Mouse (Mus musculus) gonadal fat pad, adult 2 months (tissue): ENCODE measurements around the gene Eps8. TPM values are rescaled to one million over a fixed set of nuclear protein-coding genes. Genes with fewer than 3 reads are reported as not detected.

Experiments used
- DNase-seq: peaks from one replicate; pipeline ENCODE4 v3.0.0-alpha.2; 2012; ENCODE audit warnings: low read depth
- polyA plus RNA-seq: library from polyadenylated mRNA; depleted of rRNA; stranded (reverse); fragments of >200 nt; gene quantifications from 2 replicates; pipeline ENCODE4 v1.2.3, GENCODE M21; 2012

The Eps8 gene
- polyA plus RNA-seq, 1 experiment: 13.8 TPM

DNA sequence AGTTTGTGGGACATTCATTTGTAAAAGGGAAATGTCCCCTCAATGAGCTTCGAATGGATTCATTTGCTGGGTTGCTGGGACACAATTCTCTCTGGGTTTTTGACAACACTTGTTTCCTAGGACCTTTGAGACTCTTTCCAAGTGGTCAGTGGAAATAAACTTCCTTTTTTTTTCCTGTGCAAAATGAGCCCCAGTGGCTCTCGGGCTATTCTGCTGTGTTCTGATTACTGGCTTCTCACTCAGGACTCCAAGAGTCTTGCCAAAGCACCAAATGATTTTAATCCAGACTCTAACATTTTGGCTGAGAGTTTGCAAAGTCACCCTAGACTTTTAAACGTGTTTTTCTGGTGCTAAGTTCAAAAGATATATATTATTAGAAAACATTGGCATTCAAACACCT, 10.3 kb upstream of the Eps8 start:
- no peak for DNase-seq

DNA sequence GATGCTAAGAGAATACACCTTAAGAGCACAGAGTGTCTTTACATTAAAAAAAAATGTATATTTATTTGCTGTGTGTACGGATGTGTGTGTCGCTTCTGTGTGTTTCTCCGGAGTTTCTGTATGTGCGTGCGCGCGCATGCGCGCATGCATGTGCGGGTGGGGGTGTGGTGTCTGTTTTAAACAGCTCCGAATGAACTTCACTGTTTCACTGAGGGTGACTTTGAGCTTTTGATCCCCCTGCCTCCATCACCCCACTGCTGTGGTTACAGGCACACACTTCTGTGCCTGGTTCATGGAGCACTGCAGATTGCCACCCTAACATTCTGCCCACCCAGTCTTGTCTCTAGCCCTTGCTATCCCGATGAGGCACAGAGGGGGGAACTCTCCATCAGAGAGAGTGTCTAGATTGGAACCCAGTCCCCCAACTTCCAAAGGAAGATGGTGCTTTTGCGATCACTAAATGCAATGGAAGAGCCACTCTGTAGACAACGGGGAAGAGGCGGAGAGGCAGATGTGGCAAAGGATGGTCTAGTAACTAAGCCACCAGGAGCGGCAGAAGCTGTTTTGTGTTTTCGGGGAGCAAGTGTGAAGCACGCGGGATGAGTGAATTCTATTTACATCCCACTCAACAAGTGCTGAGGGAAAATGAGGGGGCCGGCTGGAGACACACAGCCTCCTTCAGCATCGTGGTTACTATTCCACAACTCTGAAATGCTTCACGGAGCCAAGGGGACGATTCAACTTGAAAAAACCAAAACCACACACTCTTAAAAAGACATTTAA, 7.1 kb upstream of the Eps8 start:
- no peak for DNase-seq

DNA sequence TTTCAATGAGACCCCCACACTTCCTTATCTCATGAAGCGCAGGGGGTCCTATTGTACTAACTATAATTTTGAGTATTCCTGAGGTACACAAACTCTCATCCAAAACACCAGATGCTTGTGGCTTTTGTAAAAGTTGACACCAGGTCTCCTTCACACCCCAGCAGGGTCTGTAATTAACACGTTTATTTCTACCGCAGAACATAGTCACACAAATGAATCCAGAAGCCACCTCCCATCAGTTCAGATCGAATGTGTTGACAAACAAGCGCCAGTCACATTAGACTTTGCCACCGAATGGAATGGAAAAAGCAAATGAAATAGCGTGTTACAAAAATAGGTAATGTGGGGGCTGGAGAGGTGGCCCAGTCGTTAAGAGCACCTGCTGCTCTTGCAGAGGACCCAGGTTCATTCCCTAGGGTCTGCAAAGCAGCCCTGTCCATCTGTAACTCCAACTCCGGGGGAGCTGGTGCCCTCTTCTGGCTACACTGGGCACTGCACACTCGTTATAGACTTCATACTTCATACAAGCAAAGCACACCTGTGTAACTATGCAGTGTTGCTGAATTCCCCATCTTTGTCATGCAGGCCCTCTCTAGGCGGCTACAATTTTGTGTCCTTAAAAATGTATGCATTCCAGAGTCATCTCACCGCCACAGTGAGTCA, 3.9 kb upstream of the Eps8 start:
- DNase-seq: no peak

DNA sequence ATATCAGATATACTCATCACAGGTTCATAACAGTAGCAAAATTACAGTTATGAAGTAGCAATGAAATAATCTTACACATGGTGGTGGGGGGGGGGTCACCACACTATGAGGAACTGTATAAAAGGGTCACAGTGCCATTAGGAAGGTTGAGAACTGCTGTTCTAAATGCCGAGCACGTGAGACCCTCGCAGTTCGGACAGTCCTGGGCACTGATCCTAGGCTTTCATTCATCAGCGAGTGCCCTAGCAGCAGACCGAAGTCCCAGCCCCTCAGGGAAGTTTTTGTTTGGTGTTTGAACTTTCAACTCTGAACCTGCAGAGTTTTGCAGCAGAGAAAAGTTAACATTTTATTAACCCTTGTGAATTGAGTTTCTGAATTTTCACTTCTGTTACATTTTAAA, 2.5 kb upstream of the Eps8 start:
- no peak for DNase-seq

- DNase-seq: no peak
Measured at GRCm38 (mm10) chr6:137649528-137649927, 5.1 kb downstream of the Eps8 start.

DNA sequence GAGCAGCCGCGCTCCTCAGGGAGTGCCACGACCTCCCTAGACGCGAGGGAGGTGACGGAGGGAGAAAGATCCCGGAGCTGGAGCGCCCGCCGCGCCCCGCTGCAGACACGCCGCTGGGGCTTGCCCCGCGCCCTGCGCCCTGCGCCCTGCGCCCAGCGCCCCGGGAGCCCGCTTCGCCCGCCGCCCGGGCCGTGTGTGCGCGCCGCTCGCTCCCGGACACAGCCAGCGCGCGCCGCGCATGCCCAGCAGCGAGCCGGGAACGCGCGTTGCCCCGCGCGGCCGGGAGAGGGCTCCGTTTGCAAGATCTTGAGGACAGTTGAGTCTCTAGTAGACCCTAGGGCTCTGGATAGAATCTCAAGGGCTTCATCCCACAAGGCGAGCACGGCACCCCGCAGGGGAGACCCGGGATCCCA, 5.6 kb downstream of the Eps8 start:
- DNase-seq: no peak

DNA sequence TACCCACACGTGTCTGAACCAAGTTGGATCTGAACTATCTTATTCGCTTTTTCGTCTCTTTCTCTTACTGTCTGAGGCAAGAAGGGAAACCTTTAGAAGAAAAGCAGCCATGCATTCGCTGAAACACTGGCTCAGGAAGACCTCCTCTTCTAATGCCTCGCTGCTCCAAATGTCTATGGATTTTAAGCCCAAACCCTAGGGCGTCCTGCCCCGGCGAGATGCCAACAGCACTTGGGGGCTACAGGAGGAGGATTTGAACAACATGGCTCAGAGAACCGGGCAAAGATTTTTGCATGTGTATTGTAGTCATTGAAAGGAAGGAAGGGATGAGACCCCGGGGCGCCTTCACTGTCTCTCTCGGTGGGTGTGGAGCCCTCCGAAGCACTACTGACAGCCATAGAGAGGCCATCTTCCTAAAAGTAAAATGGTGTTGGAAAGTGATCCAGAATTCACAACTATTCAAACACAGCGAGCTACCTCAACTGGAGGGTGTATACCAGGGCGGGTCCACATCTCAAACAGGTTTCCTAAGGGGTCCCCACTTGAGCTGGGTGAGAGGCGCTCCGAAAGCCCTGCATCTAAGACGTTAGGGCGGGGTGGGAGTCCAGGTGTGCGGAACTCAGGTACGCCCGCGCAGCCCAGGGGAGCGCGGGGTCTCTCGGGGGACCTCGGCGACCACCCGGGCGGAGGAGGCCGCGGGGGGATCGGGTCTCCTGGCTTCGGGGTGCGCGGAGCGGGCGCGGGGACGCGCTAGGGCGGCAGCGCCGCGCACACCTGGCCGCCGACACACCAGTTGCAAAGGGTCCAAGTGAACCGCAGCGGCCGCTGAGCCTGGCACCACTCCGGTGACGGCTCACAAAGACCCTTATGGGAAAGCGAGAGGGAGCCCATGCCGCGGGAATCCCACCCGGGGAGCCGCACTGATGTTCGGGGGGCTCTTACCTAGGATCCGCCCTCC, 6.3 kb downstream of the Eps8 start:
- no peak for DNase-seq

DNA sequence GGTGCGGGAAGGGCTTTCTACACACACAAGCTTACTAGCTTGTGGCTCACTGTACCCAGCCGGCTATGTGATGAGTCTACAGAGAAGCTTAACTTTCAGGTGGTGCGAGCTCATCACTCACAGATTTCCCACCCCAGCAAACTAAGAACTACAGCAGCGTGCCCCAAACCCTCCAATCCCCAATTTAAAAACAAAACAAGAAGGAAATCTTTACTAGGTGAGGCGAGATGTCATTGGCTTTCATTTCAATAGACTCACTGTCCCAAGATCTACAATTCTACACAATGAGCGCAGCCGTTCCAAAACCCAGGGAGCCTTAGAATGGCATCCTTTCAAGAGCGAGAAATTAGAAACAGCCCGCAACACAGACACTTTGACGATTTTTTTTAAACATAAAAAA, 7.0 kb downstream of the Eps8 start:
- no peak for DNase-seq

GRCm38 (mm10) chr6:137646726-137647125, 8.0 kb downstream of the Eps8 start:
- no peak for DNase-seq

GRCm38 (mm10) chr6:137644893-137645292, 9.8 kb downstream of the Eps8 start:
- no peak for DNase-seq

- DNase-seq: no peak
Measured at GRCm38 (mm10) chr6:137643814-137644213, 10.9 kb downstream of the Eps8 start.

- DNase-seq: no peak
Measured at GRCm38 (mm10) chr6:137641642-137642041, 13.0 kb downstream of the Eps8 start.

GRCm38 (mm10) chr6:137638834-137639567, 15.7 kb downstream of the Eps8 start:
- DNase-seq: no peak

DNA sequence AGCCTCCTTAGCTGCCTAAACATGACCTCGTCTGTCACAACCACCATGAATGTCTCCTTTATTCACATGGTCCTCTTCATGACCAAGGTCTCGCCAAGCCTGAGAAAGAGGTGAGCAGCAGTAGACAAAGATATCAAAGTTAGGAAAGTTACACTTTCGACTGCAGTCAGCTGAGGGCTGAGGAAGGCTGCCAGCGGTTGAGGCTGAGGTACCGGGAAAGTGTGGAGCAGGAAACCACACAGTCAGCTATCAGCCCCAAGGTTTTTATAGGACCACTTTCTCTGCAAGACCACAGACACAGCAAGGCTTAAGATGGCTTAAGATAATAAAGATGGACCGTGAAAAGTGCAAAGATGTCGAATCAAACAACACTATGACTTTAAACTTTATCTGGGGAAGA, 17.2 kb downstream of the Eps8 start:
- DNase-seq: no peak

DNA sequence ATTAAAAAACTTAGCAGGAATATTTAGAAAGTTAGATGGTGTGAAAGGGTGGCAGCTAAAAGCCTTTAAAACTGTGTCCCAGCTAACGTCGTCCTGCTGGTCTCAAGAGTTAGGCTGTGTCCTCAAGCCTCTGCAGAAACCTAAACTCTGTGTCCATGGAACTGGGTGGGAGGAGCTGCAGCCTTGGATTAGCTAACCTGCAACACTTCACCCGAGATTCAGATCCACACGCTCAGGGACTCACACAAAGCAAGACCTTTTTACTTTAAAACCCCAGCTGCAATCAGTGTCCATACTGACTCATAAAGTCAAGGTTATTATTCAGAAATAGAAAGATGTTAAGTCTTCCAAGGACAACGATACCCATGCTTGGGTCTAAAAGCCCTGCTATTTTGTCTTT, 18.5 kb downstream of the Eps8 start:
- no peak for DNase-seq

DNA sequence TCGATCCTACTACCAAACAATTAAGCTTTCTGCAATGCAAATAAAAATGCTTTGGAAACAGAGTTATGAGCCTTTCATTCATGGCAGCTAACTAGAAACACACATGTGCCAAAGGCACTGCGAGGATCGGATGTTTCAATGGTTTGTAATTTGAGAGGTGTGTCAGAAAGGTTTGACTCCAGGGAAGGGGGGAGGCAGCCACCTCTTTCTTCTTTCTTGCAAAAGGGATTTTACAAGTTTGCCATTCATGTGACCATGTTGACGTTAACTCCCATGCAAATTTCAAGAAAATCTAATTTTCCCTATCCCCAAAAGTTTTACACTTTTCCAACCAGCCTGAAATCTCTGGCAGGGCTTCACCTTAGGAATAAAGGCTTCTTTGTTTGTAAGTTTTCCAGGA, 21.1 kb downstream of the Eps8 start:
- DNase-seq: no peak

GRCm38 (mm10) chr6:137633121-137633520, 21.6 kb downstream of the Eps8 start:
- no peak for DNase-seq

- DNase-seq: no peak
Measured at GRCm38 (mm10) chr6:137630387-137630786, 24.3 kb downstream of the Eps8 start.

- no peak for DNase-seq
Measured at GRCm38 (mm10) chr6:137629603-137630231, 25.0 kb downstream of the Eps8 start.

DNA sequence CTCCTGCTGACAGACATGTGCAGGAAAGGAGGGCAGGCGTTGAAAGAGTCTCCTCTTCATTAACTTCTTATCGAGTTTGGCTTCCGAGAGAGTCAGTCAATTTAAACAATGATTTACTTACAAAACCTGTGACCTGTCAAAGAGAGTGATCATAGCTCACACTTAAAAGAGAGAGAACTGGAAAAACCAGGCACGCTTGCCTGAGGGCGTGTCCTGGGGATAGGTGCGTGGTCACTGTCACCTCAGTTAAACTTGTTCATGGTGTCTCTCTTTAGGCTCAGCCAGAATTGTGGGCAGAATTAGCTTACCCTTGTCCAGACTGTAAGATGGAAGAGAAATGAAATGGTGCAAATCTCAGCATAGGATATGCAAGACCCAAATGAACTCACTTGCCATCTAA, 26.0 kb downstream of the Eps8 start:
- no peak for DNase-seq

DNA sequence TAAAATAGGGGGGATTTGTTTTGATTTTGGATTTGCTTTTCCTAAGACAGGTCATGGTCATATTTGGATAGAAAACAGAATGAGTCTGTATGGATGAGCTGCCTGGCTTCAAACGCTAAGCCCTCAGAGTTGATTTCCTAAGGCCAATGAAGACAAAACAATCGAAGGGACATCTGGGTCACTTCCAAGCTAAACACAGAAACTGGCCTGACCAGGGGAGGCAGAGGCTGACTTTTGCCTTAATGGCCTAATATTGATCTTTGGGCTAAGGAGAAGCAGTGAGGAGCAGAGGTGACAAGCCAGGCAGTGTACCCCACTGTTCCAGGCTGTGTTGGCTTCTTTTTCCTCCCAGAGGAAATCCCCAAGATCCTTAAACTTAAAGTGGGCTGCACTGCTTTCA, 33.7 kb downstream of the Eps8 start:
- DNase-seq: peak; percentile 10
